Mouse (Mus musculus) cerebellum, adult 11 months (tissue): ENCODE results near the gene Btbd2.

ENCODE experiments used
- DNase-seq: peaks from one replicate; pipeline ENCODE4 v3.0.0; 2022

Gene Btbd2

DNA sequence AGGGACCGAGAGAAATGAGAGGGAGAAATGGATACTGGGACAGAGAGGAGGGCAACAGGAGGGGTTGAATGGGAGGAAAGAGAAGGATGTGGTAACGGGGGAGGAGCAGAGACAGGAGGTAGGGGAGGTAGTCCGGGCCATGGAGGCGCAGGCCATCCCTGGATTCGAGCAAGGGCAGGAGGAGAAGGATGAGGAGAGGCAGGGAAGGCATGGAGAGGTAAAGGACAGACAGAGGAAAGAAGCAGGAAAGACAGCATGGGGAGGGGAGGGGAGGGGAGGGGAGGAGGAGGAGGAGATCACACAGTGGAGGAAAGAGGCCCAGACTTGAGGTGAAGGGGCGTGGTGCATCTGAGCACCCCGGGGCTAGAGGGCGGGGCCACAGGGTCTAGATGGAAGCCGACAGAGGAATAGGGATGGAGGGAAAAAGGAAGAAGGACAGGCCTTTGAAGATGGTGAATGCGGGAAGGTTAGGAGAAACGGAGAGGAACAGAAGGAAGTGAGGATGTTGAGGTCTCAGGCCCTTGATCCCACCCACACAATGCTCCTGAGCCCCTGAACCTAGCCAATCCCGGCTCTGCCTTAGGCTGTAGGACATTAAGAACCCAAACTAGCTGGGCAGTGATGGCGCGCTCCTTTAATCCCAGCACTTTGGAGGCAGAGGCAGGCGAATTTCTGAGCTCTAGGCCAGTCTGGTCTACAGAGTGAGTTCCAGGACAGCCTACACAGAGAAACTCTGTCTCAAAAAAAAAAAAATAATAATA lies at the start of gene Btbd2:
Gene Btbd2, minus strand, starts transcription at position 209 of the 761 bp plus-strand sequence.
- peak; percentile 53 for DNase-seq

DNA sequence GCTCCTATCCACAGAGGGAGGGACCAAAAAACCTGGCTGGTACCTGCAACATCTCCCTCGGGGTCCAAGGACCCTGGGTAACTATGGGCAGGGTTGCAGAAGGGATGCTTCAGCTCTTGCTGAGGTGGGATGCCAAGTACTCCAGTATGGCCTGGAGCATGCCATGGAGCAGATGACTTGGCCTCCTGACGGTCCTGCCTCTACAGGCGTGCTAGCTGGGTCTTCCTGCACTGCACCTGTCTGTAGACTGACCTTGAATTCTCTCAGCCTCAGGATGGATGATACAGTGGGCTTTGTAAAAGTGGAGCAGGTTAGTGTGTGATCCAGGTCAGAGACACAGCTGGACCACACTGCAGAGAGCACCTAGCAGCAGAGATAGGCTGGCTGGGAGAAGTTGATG lies 48.6 kb upstream of the Btbd2 start:
- DNase-seq, result no peak

DNA sequence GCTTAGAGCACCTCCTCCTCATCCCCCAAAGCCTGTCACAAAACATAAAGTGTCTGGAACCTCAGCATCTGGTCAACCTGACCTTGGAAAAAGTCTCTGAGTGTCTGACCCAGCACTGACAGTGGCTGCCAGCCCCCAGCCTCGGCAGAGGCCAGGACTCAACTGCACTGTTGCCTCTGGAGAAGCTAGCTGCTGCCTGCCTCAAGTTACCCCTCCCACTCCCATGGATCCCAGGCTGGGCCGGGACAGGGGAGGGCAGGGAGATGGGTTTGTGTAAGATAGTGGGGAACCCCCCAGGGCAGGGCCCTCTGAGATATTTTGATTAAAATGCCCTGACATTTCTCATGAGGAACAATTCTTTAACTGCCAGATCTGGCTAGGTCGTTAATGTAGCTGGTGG lies 48.2 kb upstream of the Btbd2 start:
- no peak for DNase-seq

DNA sequence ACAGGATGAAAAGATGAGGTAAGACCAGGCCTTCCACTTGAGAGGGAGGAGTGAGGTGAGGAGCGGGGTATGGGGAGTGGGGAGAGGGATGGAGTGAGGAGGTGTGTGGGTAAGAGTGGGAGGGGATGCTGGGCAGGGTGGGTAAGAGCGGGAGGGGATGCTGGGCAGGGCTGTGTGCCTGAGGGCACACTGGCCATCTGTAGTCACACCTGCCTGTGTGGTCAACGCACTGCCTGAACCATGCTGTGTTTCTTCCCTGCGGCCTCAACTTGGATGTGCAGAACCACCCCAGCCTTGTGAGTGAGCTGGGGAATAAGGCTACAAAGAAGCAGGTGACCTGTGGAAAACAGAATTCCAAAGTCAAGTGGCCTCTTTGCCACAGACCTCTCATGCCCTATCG lies 47.5 kb upstream of the Btbd2 start:
- DNase-seq, result peak; percentile 32

DNA sequence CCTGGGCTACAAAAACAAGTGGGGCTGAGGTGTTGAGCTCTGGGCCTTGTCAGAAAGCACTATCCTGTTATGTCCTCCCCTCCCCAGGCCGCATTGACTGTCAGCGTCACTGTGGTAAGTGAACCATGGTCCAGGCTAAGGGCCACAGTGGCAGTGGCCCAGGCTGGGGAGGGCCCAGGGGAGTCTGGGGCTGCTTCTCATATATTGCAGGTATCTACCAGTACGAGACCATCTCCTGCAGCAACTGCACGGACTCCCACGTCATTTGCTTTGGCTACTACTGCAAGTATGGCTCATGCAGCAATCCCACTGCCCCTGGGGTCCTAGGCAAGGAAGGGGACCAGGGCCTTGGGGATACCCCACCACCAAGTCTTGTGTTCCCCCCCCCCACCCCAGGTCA lies 46.8 kb upstream of the Btbd2 start:
- peak; percentile 42 for DNase-seq

DNA sequence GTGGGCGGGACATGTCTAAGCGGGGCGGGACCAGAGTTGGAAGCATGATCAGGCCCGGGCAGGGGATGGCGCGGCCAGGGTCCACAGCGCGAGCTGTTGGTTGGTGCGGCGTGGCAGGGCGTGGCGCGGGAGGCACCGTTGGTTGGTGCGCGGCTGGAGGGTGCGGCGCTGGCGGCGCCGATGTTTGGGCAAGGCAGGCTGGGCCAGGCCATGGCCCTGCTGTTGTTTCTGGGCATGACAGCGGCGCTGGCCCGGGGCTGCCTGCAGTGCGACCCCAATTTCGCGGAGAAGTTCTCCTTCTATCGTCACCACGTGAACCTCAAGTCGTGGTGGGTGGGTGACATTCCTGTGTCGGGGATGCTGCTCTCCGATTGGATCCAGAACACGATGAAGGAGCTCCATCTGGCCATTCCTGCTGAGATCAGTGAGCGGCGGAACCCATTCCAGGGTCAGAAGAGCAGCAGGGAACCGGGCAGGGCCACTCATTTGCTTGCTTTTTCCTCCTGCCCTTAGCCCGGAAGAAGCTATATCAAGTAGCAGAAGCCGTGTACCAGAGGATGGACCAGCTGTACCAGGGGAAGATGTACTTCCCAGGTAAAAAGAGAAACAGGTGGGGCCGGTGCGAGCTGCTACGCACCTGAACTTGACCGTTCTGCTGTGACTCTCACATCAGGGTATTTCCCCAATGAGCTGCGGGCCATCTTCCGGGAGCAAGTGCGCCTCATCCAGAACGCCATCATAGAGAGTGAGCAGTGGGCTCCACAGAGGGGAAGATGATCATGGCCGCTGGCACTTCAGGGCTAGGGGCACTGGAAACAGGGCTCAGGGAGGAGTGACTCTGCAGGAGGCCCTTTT lies 45.9 kb upstream of the Btbd2 start:
- DNase-seq, result peak; percentile 95

DNA sequence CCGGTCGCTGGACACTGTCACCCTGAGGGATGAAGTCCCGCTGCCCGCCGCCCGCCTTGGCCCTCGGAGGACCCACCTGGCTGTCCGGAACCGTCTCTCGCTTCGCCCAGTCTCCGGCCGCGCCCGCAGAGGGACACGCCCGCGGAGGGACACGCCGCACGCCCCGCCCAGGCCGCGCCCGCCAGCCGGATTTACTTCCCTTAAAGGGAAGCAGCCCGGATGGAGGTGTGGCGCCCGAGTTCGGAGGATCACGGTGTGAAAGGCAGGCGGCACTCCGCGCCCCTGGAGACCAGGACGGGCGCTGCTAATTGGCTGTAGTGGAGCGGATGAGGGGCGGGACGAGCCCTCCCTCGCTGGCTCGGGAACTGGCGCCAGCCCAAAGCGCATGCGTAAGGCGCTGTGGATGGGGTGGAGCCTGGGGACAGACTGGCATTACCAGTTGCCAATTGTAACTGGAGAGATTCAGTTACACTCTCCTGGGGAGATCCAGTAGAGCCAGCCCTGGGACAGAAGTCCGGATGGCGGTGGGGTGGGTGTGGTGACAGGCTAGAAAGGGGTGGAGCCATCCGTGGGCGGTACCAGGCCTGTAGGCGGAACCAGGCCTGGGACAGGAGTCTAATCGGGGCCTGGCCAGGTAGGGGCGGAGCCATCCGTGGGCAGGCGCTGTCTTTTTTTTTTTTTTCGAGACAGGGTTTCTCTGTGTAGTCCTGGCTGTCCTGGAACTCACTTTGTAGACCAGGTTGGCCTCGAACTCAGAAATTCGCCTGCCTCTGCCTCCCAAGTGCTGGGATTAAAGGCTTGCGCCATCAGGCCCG lies 45.1 kb upstream of the Btbd2 start, which contains the start of the genes Mob3a and Izumo4:
Gene Mob3a, minus strand, starts transcription at position 257 of the 815 bp plus-strand sequence.
Gene Izumo4, plus strand, starts transcription at position 464 of the 815 bp plus-strand sequence.
- peak; percentile 99 for DNase-seq

DNA sequence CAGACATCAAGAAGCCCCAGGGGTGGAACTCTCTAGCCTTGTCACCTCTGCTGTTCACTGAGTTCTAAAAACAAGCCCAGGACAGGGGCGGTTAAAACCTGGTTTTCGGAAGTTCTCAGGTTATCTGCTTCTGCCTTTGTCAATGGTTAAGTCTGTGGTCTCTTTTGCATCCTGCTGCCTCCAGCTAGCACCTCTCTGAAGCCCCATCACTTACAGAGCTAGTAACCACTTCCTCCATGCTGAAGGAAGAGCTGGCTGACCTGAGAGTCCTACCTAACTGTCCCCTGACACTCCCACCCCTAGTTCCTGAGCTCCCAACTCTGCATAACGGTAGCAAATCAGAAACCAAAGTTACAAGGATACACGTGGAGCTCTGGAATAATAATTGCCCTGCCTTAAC lies 43.9 kb upstream of the Btbd2 start:
- DNase-seq, result no peak

DNA sequence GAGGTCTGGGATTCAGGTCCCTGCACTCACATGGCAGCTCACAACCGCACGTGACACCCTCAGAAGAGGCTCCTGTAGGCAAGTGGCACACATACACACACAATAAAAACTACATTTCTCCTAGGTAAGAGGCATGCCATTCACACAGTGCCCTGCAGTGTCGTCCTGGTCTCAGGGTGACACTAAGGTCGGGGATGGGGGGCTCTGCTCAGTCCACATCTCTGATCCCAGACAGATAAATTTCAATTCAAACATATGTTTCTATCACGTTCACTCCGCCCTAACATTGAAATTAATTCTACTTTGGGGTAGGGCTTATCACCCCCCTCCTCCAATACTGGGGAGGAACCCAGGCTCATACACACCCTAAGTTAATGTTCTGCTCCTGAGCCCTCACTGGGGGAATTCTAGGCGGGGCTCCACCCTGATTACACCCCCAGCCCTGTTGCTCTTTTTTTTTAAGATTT lies 43.2 kb upstream of the Btbd2 start:
- DNase-seq, result no peak

DNA sequence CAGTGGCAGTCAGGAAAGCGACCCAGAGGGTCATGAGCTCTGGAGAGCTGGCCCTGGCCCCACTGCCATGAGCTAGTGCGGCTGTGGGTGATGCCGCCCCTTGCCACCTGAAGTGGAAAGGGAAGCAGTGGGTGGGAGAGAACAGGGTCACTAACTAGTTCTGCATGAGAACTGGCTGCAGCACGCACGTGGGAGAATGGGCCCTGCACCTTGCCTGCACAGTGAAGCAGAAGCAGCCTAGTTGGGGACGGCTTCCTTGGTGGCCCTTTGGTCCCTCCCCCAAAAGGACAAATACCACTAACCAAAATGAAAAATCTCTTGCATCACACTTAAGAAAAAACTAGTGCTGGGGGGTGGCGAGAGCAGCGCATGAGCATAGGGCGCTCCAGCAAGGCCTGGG lies 41.7 kb upstream of the Btbd2 start:
- DNase-seq, result no peak

DNA sequence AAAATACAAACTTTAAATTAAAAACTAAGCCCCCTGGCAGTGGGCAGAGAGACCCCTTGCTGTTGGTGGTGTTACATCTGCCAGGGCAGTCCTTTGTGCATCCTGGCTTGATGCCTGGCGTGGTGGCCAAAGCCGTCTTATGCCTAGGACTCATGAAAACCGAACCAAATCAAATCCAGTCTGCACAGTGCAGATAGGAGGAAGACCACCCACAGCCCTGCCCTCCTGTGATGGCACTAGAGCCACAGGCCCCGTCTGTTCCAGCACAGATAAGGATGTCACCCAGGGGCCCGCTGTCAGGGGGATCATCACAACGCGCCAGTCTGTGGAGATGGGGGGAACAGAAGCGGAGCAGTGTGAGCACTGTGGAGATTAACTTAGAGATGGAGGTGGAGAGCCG lies 40.9 kb upstream of the Btbd2 start:
- no peak for DNase-seq

DNA sequence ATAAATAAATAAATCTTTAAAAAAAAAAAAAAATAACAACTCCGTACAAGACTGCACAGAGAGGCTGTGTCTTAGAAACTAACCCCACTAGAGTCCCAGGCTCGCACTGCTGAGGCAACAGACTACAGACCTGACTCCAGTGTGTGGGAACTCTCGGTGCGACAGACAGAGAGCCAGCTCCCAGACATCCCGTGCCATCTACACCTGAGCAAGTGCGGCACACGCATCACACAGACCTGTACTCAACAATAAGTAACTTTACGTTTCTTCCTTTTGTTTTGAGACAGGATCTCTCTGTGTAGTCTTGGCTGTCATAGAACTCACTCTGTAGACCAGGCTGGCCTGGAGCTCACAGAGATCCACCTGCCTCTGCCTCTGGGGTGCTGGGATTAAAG lies 40.5 kb upstream of the Btbd2 start:
- DNase-seq, result no peak

DNA sequence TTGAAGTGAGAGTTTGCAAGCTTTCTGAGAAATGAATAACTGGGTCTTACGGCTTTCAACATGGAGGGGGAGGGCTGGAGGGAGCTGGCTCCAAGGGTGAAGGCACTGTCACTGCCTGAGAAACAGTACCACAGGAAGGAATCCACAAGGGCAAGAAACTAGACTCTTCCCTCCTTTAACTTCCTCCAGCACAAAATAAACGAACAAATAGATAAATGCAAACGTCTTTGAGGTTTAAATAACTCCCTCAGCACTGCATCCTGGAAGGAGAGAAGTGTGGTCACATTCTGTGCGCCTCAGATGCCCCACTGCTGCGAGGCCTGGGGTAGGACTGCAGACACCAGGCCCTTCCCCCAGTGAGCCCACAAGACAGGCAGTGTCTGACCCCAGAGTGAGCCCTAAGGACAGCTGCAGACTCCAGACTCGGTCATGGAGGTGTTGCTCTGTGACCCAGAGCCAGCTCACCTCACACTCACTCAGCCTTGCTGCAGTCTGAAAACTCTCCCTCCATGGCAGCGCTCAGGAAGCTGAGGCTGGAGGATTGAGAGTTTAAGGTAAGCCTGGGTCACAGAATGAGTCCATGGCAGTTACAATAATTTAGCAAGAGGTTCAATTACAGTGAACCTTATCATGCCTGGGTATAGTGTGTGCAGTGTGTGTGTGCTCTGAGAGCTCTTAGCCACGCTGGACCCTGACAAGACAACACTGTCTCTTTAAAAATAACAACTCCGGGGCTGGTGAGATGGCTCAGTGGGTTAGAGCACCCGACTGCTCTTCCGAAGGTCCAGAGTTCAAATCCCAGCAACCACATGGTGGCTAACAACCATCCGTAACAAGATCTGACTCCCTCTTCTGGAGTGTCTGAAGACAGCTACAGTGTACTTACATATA lies 39.9 kb upstream of the Btbd2 start:
- no peak for DNase-seq

DNA sequence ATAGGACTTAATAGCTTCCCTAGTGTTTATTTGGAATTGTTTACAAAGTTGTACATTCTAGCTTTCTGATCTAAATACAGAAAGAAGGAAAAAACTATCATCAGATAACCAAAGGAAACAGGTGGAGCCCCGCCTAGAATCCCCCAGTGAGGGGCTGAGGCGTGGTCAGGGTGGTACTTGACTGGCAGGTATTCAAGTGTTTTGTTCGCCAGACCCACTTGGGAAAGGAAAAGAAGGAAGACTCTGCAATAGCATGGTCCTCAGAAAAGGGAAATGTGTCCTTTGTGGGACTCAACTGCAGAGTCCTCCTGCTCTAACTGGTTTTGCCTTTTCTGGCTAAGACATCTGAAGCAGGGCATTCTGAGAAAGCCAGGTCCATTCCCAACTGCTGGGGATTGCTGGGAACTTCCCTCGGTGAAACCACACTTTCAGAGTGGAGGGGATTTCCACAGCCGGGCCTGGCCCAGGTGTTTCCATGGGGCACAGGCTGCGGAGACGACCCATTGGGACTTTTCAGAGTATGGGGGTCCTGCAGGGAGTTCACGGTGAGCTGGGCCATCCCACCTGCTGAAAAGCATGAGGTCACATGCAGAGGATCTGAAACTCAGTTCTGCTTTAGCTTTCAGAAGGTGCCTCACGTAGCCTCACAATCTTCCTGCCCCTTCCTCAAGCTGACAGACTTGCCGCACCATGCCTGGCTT lies 39.1 kb upstream of the Btbd2 start:
- DNase-seq, result no peak

DNA sequence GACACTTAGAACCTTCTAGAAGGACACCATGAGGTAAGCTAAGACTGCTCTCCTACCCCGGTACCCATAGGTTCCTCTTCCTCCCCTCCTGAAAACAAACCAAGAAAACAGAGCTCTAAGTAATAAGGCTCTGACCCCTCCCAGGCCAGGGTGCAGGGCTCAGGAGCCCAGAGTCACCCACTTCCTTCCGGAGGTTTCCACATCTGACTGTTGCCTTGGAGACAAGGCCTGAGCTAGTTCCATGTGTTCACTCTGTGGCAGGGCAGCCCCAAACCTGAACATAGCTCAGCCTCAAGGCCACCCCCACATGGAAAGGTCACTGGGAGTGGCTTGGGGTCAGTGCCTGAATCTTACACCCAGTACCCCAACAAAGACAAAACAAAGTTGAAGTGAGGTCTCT lies 38.3 kb upstream of the Btbd2 start:
- DNase-seq, result no peak

DNA sequence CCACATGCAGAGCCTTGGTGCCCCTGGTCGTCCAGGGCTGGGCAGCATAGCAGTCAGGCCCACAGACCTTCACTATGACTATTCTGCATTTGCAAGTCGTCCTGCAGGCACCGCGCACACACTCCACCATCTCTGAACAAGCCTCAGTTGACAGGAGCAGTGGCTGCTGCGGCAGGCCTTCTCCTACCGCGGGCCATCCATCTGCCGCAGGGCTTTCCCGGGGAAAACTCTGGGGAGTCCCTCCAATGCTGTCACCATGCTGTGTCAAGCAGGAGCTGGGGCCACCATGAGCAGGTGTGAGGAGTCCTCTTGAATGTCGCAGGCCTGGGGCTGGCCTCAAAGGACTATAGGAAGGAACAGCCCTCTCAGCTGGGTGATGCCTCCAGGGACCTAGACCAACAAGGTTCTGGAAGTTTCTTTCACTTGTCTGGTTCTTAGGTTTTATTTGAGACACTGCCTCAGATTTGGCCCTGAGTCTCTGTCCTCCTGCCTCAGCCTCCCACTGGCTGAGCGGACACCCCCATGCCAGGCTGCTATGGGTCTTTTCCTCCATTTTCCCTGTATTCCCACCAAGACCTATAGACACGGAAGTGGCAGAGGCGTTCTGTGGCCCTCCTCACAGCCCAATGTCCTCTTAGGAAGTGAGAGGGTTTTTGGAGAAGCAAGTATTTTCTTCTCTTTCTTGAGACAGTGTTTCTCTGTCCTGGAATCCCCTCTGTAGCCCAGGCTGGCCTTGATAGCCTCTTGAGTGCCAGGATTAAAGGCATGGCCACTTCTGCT lies 37.5 kb upstream of the Btbd2 start:
- DNase-seq, result no peak

DNA sequence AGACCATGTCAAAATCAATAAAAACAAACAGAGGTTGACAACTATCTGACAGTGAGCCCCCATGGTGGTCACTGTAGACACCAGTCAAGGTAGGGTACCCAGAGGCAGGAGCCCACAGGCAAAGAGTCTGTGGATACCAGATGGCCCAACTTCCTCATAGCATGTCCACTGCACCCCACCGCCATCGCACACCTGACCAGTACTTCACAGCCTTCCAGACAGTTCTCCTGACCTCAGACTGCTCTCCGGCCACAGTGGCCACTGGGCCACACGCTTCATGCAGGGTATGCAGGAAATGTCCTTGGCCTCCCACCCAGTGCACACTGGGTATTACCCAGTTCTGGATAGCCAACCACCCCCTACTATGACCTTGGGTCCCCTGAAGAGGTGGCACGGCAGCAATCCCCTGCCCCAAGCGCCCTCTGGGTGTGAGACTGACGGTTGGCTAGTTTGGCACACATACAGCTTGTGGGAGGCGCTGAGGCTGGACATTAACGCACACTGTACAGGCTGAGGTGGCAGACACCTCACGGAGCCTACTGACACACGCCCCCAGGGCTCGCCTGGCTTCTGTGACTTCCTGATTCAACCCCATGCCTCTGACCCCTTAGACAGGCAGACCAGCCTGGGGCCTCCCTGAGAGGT lies 36.7 kb upstream of the Btbd2 start:
- no peak for DNase-seq

DNA sequence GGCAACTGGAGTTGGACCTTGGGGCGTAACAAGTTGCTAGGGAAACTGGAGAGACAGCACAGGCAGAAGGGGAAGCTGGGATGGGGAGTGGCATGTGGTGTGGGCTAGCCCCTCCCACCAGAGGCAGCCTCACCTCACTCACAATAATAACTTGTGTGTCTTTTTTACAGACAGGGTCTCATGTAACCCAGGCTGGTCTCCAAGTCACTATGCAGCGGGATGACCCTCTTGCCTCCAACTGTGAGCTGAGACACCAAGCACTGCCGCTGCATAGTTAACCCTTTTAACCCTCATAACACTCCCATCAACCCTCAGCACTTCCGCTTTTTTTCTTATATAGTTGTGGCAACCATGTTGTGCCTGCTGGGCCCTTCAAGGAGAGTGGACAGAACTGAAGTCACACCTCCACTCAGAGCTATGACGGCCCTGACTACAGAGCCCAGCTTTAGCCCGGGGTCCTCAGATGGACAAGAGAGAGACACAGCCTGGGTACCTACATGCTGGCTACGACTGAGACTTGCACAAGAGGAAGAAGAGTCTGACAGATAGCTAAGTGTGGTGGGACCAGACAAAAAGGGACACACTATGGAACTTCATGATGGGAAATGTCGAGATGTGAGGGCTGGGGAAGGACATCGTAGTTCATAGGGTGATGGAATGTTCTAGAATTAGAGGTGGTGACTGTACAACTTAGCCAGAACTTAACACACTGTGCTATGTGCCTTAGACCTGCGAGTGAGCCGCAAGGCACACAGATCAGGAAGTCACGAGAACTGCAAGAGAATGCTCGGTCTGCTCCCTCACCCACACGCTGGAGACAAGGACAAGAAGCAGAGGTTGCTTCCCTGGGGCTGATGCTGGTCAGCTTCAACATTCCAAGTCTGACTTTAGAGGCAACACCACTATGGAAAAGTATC lies 35.6 kb upstream of the Btbd2 start:
- DNase-seq, result no peak

DNA sequence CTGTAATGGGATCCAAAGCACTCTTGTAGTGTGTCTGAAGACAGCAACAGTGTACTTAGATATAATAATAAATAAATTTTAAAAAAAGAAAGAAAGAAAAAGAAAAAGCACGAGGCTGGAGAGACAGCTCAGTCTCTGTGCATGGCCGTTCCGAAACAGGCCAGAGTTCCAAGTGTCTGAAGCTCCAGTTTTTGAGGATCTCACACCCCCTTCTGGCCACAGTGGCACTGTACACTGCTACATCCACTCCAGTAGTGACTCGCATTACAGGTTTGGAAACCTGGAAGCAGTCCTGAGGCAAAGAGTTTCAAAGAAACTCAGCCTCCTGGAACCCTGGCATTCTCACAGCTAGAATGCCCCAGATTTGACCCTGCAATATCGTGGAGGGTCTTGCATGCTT lies 31.0 kb upstream of the Btbd2 start:
- peak; percentile 68 for DNase-seq
